Mouse (Mus musculus) liver, embryonic 13.5 days (tissue): ENCODE data around the gene Hist2h3b. TPM values are rescaled to one million over a fixed set of nuclear protein-coding genes. Genes with fewer than 3 reads are reported as not detected.

Experiments used
- ATAC-seq: fragments of 200-750 bp; cut with Nextera tagmentation; 2 replicates; pipeline ENCODE4 v1.8.0; 2017; ENCODE audit warnings: low read depth, mild to moderate bottlenecking, moderate number of reproducible peaks, moderate library complexity
- DNase-seq: peaks from one replicate; pipeline ENCODE4 v3.0.0; 2022
- H3K27ac ChIP-seq: fragments of 300-500 bp; sonication (generic); 2 replicates; pipeline ENCODE4 v1.5.1; 2015; ENCODE audit warnings: moderate library complexity, mild to moderate bottlenecking, inconsistent platforms
- H3K27me3 ChIP-seq: fragments of 300-500 bp; sonication (generic); 2 replicates; pipeline ENCODE4 v1.6.1; 2015; ENCODE audit warnings: mild to moderate bottlenecking, inconsistent platforms
- H3K36me3 ChIP-seq: fragments of 300-500 bp; sonication (generic); 2 replicates; pipeline ENCODE4 v1.6.1; 2015; ENCODE audit warnings: mild to moderate bottlenecking, inconsistent platforms
- H3K4me1 ChIP-seq: fragments of 300-500 bp; sonication (generic); replicated peaks from 2 replicates; pipeline ENCODE4 v1.6.1; 2015; ENCODE audit warnings: inconsistent platforms
- H3K4me2 ChIP-seq: fragments of 300-500 bp; sonication (generic); 2 replicates; pipeline ENCODE4 v1.6.1; 2015; ENCODE audit warnings: inconsistent platforms, mild to moderate bottlenecking, moderate library complexity
- H3K4me3 ChIP-seq: fragments of 300-500 bp; sonication (generic); replicated peaks from 2 replicates; pipeline ENCODE4 v1.5.1; 2015; ENCODE audit warnings: mild to moderate bottlenecking, inconsistent platforms
- H3K9ac ChIP-seq: fragments of 300-500 bp; sonication (generic); 2 replicates; pipeline ENCODE4 v1.6.1; 2015; ENCODE audit warnings: mild to moderate bottlenecking, inconsistent platforms
- H3K9me3 ChIP-seq: fragments of 300-500 bp; sonication (generic); replicated peaks from 2 replicates; pipeline ENCODE4 v1.6.1; 2016; ENCODE audit warnings: inconsistent platforms
- WGBS: fragments of 180-500 bp; shearing (Covaris S2); methylation state at CpG from one replicate; pipeline ENCODE4 v1.1.7; 2015; ENCODE audit not compliant: insufficient replicate concordance; 5-methylcytosine and 5-hydroxymethylcytosine counted together
- polyA plus RNA-seq: library from polyadenylated mRNA; unstranded; fragments of >200 nt; fragmentation: Nextera tagmentation; extraction: Ambion mirVana; gene quantifications from 2 replicates; pipeline ENCODE4 v1.2.1, GENCODE M21; 2015

The Hist2h3b gene
- polyA plus RNA-seq, 1 experiment from 2014 or later = 159 TPM

DNA sequence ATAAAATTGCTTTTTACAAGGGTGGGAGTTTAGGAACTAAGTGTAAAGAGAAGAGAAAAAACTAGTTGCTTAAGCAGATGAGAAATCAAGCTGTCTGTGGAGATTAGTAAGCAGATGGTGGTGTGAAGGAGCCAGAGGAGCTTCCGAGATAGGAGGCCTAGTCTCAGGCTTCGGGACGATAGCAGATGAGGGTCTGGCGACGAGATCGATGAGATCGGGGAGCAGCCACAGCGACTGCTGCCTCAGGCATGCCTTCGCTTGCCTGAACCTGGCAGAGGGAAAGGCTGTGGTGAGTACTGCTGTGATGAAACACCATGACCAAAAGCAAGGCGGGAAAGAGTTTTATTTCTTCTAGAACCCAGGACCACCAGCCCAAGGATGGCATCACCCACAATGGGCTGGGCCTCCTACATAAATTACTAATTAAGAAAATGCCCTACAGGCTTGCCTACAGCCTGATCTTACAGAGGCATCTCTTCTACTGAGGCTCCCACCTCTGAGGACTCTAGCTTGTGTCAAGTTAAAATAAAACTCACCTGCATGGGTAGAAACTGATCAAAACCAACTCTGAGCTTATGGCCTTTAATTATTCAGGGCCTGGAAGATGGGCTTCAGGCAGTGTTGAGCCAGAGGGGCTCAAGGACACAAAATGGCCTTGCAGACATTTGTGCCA is 13.6 kb upstream of the Hist2h3b start:
- DNase-seq (peak; percentile 77), ATAC-seq (peak; percentile 93)
- peak overlapping the region; percentile 49 for H3K4me2 ChIP-seq
- no peaks in the 10 kb centered on the region for H3K27me3 ChIP-seq
- peak overlapping the region; percentile 68 for H3K9ac ChIP-seq
- H3K4me3 ChIP-seq = peak overlapping the region; percentile 20; the same call in 1 of the 2 replicates
- H3K27ac ChIP-seq = peak overlapping the region; percentile 89
- WGBS = 10% methylated on average over 10 of the region's 10 CpGs
- H3K36me3 ChIP-seq = no peaks in the 10 kb centered on the region
- H3K4me1 ChIP-seq = peaks cover 66% of the 10 kb centered on the region
- no peaks in the 10 kb centered on the region for H3K9me3 ChIP-seq

DNA sequence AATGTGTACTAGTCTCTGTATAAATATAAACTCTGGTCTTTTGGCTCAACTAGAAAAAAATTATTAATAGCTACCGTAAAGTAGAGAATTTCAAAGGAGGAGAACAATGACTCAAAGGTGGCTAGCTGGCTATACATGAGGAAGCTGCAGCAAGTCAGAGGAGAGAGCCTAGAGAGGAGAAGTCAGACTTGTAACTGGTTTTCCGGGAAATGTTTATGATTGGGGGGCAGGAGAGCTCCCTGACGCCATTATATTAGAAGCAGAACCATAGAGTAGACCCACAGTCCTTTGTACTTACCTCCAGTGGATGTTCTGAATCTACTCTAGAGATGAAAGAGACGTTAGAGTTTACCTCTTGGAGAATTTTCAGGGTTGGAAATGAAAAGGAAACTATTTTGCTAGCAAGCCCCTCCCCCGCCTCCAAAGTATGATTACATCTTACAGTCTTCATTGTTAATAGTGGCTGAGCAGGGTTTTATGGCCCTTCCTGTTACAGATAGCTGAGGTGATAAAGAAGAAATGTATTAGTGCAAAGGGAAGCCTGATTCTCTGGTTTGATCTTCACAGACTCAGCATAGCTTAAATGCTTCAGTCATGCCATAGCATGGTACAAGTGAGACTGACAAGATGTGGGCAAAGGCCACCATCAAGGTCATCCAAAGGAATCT is 12.4 kb upstream of the Hist2h3b start:
- Histone ChIP-seq H3K4me1 (peaks cover 57% of the 10 kb centered on the region), H3K9me3 (no peaks in the 10 kb centered on the region), H3K9ac (peak overlapping the region; percentile 52), H3K27me3 (no peaks in the 10 kb centered on the region), H3K36me3 (no peaks in the 10 kb centered on the region), H3K4me3 (no peak overlapping the region), H3K4me2 (no peak overlapping the region), H3K27ac (peak overlapping the region; percentile 89; the same call in 1 of the 2 replicates)
- ATAC-seq (no peak), DNase-seq (no peak)
- WGBS = 63% methylated on average over 5 of the region's 5 CpGs

GRCm38 (mm10) chr3:96257190-96257589 is 11.3 kb upstream of the Hist2h3b start:
- Histone ChIP-seq H3K36me3 (no peaks in the 10 kb centered on the region), H3K4me2 (no peak overlapping the region), H3K27ac (no peak overlapping the region), H3K9ac (no peak overlapping the region), H3K4me3 (no peak overlapping the region), H3K9me3 (no peaks in the 10 kb centered on the region), H3K4me1 (peaks cover 65% of the 10 kb centered on the region), H3K27me3 (no peaks in the 10 kb centered on the region)
- WGBS = 73% methylated on average over 3 of the region's 3 CpGs
- DNase-seq (no peak), ATAC-seq (no peak)

DNA sequence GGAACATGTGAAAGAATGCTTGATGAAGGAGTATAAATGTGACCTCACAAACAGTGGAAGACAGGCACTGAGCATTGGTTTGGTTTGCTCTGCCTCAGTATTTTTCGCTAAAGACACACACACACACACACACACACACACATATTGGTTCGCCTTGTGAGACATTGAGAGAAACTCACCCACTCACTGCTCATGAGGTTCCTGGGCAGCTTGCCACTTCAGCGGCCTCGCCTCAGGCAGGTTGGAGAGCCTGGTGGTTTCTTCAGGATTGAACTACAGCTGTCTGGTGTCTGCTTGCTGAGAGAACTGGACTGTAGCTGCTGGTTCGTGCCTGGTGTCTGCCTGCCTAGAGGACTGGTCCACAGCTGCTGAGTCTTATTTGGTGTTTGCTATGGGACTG is 8.2 kb upstream of the Hist2h3b start:
- ATAC-seq = no peak
- Histone ChIP-seq H3K27me3 (no peaks in the 10 kb centered on the region), H3K4me1 (peaks cover 53% of the 10 kb centered on the region), H3K9ac (no peak overlapping the region), H3K4me3 (no peak overlapping the region), H3K27ac (no peak overlapping the region), H3K36me3 (no peaks in the 10 kb centered on the region), H3K9me3 (no peaks in the 10 kb centered on the region), H3K4me2 (no peak overlapping the region)
- WGBS = 74% methylated on average over 5 of the region's 5 CpGs
- DNase-seq = no peak

DNA sequence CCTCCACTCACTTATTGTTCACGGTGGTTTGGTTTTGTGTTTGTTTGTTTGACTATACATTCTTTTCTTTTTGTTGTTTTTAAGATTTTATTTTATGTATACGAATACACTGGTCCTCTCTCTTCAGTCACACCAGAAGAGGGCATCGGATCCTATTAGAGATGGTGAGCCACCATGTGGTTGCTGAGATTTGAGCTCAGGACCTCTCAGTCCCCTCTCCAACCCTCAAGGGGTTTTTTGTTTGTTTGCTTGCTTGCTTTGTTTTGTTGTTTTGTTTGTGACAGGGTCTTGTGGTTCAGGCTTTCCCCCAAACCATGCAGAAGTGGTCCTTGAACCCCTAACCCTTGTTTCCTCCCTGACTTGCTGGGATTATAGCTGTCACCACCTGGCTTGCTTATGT is 6.8 kb upstream of the Hist2h3b start:
- Histone ChIP-seq H3K9ac (peak overlapping the region; percentile 90), H3K27me3 (no peaks in the 10 kb centered on the region), H3K36me3 (no peaks in the 10 kb centered on the region), H3K9me3 (no peaks in the 10 kb centered on the region), H3K4me3 (peak overlapping the region; percentile 59), H3K27ac (peak overlapping the region; percentile 99), H3K4me2 (peak overlapping the region; percentile 81), H3K4me1 (peaks cover 52% of the 10 kb centered on the region)
- DNase-seq = no peak
- 48% methylated on average over 3 of the region's 3 CpGs for WGBS
- ATAC-seq = no peak

DNA sequence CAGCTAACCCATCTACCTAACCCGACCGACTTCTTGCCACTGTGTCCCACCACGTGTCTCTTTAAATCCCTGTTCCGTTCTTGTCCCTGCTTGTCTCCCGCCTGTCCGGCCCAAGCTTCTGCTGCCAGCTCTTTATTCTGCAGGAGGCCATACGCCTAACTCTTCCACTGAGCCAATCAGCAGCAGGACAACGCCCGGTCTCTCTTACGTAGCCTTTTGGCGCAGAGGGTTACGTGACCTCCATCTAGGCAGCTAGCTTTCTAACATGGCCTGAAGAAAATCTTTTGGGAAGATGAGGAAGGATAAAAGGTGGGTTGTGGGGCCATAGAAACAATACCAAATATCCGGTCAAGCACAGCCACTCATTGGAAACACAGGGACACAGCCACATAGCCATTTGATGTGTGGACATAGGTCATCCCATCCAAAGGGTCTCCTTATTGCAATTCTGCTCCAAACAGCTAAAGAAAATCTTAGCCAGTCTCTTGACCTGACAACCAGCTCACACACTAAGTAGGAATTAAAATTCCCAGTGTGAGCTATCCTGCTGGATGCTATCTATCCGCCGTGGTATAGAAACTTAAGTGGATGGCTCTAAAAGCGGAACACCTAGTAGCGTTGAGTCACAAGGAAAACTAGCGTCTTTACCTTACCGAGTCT is 6.1 kb upstream of the Hist2h3b start:
- Histone ChIP-seq H3K27me3 (no peaks in the 10 kb centered on the region), H3K9me3 (no peaks in the 10 kb centered on the region), H3K4me2 (peak overlapping the region; percentile 81), H3K9ac (peak overlapping the region; percentile 90), H3K4me1 (peaks cover 58% of the 10 kb centered on the region), H3K27ac (peak overlapping the region; percentile 99), H3K4me3 (peak overlapping the region; percentile 59), H3K36me3 (no peaks in the 10 kb centered on the region)
- peak; percentile 76 for ATAC-seq
- peak; percentile 79 for DNase-seq
- WGBS = 1% methylated on average over 19 of the region's 19 CpGs

DNA sequence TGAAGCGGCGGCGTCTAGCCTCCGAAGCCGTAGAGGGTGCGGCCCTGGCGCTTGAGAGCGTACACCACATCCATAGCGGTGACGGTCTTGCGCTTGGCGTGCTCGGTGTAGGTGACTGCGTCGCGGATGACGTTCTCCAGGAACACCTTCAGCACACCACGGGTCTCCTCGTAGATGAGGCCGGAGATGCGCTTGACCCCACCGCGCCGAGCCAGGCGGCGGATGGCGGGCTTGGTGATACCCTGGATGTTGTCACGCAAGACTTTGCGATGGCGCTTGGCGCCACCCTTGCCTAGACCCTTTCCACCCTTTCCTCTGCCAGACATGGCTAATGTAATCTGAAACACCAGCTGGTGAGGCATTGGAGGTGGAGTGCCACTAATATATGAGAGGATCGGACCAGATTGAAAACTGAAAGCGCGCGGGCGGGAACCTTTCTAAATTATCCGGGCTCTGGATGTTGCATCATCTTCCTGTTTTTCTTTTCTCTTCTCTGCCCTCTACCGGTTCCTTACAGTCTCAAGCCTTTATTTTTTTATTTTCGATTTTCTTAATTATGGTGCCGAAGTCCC is 5.4 kb upstream of the Hist2h3b start, which contains the start of gene Hist2h4:
Gene Hist2h4 (minus strand): TSS at position 333 of the 572 bp plus-strand sequence.
- WGBS = under 1% methylated on average over 40 of the region's 40 CpGs
- H3K36me3 ChIP-seq = no peaks in the 10 kb centered on the region
- H3K27ac ChIP-seq = peak within 1 kb of the TSS; percentile 99
- H3K4me1 ChIP-seq = peaks cover 65% of the 10 kb centered on the region
- peak; percentile 88 for ATAC-seq
- no peaks in the 10 kb centered on the region for H3K27me3 ChIP-seq
- peak within 1 kb of the TSS; percentile 81 for H3K4me2 ChIP-seq
- H3K4me3 ChIP-seq = peak within 1 kb of the TSS; percentile 59
- peak within 1 kb of the TSS; percentile 90 for H3K9ac ChIP-seq
- H3K9me3 ChIP-seq = no peaks in the 10 kb centered on the region
- DNase-seq = peak; percentile 95

GRCm38 (mm10) chr3:96263558-96264403 is 4.7 kb upstream of the Hist2h3b start:
- 5% methylated on average over 27 of the region's 27 CpGs for WGBS
- no peaks in the 10 kb centered on the region for H3K27me3 ChIP-seq
- no peak for ATAC-seq
- H3K36me3 ChIP-seq = no peaks in the 10 kb centered on the region
- H3K9ac ChIP-seq = peak overlapping the region; percentile 90
- peaks cover 66% of the 10 kb centered on the region for H3K4me1 ChIP-seq
- DNase-seq = no peak
- peak overlapping the region; percentile 99 for H3K27ac ChIP-seq
- H3K4me2 ChIP-seq = peak overlapping the region; percentile 81
- peak overlapping the region; percentile 59 for H3K4me3 ChIP-seq
- no peaks in the 10 kb centered on the region for H3K9me3 ChIP-seq

DNA sequence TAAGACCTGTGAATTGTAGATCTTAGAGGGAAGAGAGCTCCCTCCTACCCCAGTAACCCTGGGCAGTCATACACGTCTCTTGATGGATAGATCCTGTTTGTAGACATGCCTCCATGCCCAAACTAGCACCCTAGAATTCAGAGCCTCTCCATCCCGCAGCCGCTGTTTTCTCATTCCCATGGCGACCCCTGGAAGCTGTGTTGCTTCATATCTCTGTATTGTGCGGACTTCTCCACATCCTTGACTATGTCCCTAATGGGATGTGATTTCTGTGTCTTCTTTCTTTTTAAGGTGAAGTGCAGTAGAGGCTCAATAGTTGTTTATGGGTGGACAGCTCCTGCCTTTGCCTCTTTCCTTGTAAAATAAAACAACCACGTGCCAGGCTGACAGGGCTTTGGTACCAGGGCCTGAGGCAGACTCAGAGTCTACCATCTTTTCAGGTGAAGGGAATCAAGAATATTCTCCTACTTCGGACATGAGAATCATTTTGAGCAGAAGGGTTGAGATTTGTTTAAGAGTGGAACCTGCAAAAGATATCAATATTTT is 4.0 kb upstream of the Hist2h3b start:
- Histone ChIP-seq H3K36me3 (no peaks in the 10 kb centered on the region), H3K27me3 (no peaks in the 10 kb centered on the region), H3K9ac (peak overlapping the region; percentile 90), H3K4me2 (peak overlapping the region; percentile 81), H3K4me1 (peaks cover 61% of the 10 kb centered on the region), H3K4me3 (peak overlapping the region; percentile 59), H3K9me3 (no peaks in the 10 kb centered on the region), H3K27ac (peak overlapping the region; percentile 99)
- ATAC-seq = no peak
- 68% methylated on average over 7 of the region's 7 CpGs for WGBS
- DNase-seq = no peak

DNA sequence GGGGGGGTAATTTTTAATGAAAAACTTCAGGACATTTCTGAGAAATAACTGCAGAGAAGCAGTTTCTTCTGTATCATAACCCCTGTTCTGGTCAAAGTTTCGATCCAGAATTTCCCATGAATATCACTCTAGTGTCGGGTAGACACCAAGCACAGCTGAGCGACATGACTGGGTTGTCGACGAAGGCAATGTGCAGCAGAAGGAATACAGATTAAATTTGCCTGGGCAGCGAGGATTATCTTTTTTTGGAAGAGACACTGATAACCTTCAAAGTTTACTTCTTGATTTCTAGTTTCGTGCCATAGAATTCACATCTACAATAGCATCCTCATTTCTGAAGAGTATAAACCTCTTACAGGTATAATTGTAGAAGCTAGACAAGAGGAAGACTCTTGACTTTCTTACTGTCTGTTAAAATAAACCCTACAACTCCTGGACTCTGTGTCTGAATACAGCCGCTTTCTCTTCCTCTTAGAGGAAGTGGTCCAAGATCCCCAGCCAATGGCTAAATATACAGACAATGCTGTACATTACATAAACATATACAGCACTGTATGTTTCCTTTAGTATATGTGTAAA is 2.2 kb upstream of the Hist2h3b start:
- ATAC-seq (no peak), DNase-seq (no peak)
- Histone ChIP-seq H3K4me1 (peaks cover 60% of the 10 kb centered on the region), H3K4me2 (peak overlapping the region; percentile 31), H3K27ac (peak overlapping the region; percentile 92), H3K36me3 (no peaks in the 10 kb centered on the region), H3K27me3 (no peaks in the 10 kb centered on the region), H3K4me3 (no peak overlapping the region), H3K9ac (peak overlapping the region; percentile 64), H3K9me3 (no peaks in the 10 kb centered on the region)
- WGBS = 35% methylated on average over 8 of the region's 8 CpGs
